Mouse (Mus musculus) MEL (cell line): ENCODE data around the gene Pik3r1. TPM values are rescaled to one million over a fixed set of nuclear protein-coding genes. Genes with fewer than 3 reads are reported as not detected.
A peak's percentile ranks its signal among the peaks of the same experiment; 100 is the strongest.

ENCODE experiments used
- DNase-seq: peaks from one replicate; pipeline ENCODE4 v3.0.0; 2011; ENCODE audit warnings: low read depth, low spot score
- H3K27ac ChIP-seq: 2 replicates; pipeline ENCODE4 v1.5.1; 2012; ENCODE audit warnings: low read depth, mild to moderate bottlenecking, control low read depth, low read length, moderate library complexity; ENCODE audit not compliant: control insufficient read depth
- H3K27me3 ChIP-seq, 2 experiments: fragments of 150-350 bp in 1 of 2; sonication (generic) in 1 of 2; 2 replicates each; pipeline ENCODE4 v1.6.1; 2012; ENCODE audit warnings: low read length in 2 of 2, mild to moderate bottlenecking in 2 of 2, improper control_type of control experiment in 1 of 2, moderate library complexity in 1 of 2; ENCODE audit not compliant: insufficient read depth in 2 of 2, control insufficient read depth in 1 of 2
- H3K36me3 ChIP-seq, 2 experiments: 2 replicates each; pipeline ENCODE4 v1.6.1; 2012 to 2014; ENCODE audit warnings: low read length in 2 of 2, improper control_type of control experiment in 1 of 2, inconsistent platforms in 1 of 2, mild to moderate bottlenecking in 1 of 2; ENCODE audit not compliant: insufficient read depth in 2 of 2, control insufficient read depth in 1 of 2
- H3K4me1 ChIP-seq, 2 experiments: fragments of 150-350 bp in 1 of 2; sonication (generic) in 1 of 2; 2 replicates each; pipeline ENCODE4 v1.6.1; 2012; ENCODE audit warnings: low read length in 2 of 2, improper control_type of control experiment in 1 of 2, mild to moderate bottlenecking in 1 of 2; ENCODE audit not compliant: insufficient read depth in 2 of 2, control insufficient read depth in 1 of 2
- H3K4me3 ChIP-seq, 2 experiments: fragments of 150-350 bp in 1 of 2; sonication (generic) in 1 of 2; 2 replicates each; pipeline ENCODE4 v1.5.1; 2012; ENCODE audit warnings: low read depth in 2 of 2, low read length in 2 of 2, mild to moderate bottlenecking in 2 of 2, moderate library complexity in 2 of 2, control low read depth in 1 of 2, improper control_type of control experiment in 1 of 2; ENCODE audit not compliant: control insufficient read depth in 1 of 2, insufficient read depth in 1 of 2
- H3K79me2 ChIP-seq: 2 replicates; pipeline ENCODE4 v1.6.1; 2012; ENCODE audit warnings: mild to moderate bottlenecking, low read length, moderate library complexity; ENCODE audit not compliant: control insufficient read depth, poor library complexity, insufficient read depth
- H3K9ac ChIP-seq: 2 replicates; pipeline ENCODE4 v1.6.1; 2012; ENCODE audit warnings: low read depth, mild to moderate bottlenecking, control low read depth, low read length, moderate library complexity; ENCODE audit not compliant: control insufficient read depth, poor library complexity, severe bottlenecking
- H3K9me3 ChIP-seq: fragments of 150-350 bp; sonication (generic); replicated peaks from 2 replicates; pipeline ENCODE4 v1.6.1; 2012; ENCODE audit warnings: mild to moderate bottlenecking, low read length, improper control_type of control experiment, moderate library complexity; ENCODE audit not compliant: insufficient read depth
- CTCF ChIP-seq, 3 experiments: IDR thresholded peaks in 2 of 3; conservative IDR thresholded peaks in 1 of 3; 2 replicates each; pipeline ENCODE4 v1.5.1; 2011 to 2012; ENCODE audit warnings: low read length in 3 of 3, low read depth in 2 of 3, mild to moderate bottlenecking in 2 of 3, improper control_type of control experiment in 1 of 3, inconsistent platforms in 1 of 3, mixed read lengths in 1 of 3, moderate library complexity in 1 of 3; ENCODE audit not compliant: control insufficient read depth in 1 of 3, insufficient read depth in 1 of 3, poor library complexity in 1 of 3, severe bottlenecking in 1 of 3
- EP300 ChIP-seq, 2 experiments: IDR thresholded peaks; 2 replicates each; pipeline ENCODE4 v1.6.1; 2011; ENCODE audit warnings: improper control_type of control experiment in 2 of 2, low read length in 2 of 2, low read depth in 1 of 2, mild to moderate bottlenecking in 1 of 2
- ETS1 ChIP-seq: IDR thresholded peaks from 2 replicates; pipeline ENCODE4 v1.6.1; 2012; ENCODE audit warnings: low read depth, mild to moderate bottlenecking, inconsistent platforms, low read length, improper control_type of control experiment, moderate library complexity
- HCFC1 ChIP-seq: IDR thresholded peaks from 2 replicates; pipeline ENCODE4 v1.6.1; 2012; ENCODE audit warnings: low read depth, mild to moderate bottlenecking, inconsistent platforms, low read length, improper control_type of control experiment, moderate library complexity
- KAT2A ChIP-seq: conservative IDR thresholded peaks from 2 replicates; pipeline ENCODE4 v1.6.1; 2012; ENCODE audit warnings: low read depth, low read length, improper control_type of control experiment, inconsistent platforms
- MYB ChIP-seq: IDR thresholded peaks from 2 replicates; pipeline ENCODE4 v1.6.1; 2011; ENCODE audit warnings: mild to moderate bottlenecking, low read depth, low read length, improper control_type of control experiment
- NELFE ChIP-seq: IDR thresholded peaks from 2 replicates; pipeline ENCODE4 v1.6.1; 2011; ENCODE audit warnings: low read depth, low read length, improper control_type of control experiment
- NRF1 ChIP-seq: IDR thresholded peaks from 2 replicates; pipeline ENCODE4 v1.6.1; 2014; ENCODE audit warnings: low read depth, mild to moderate bottlenecking, inconsistent platforms, low read length, improper control_type of control experiment, moderate library complexity; ENCODE audit not compliant: poor library complexity, insufficient read depth, severe bottlenecking
- POLR2A ChIP-seq, 2 experiments: IDR thresholded peaks; 2 replicates each; pipeline ENCODE4 v1.6.1; 2011 to 2012; ENCODE audit warnings: low read length in 2 of 2, mild to moderate bottlenecking in 2 of 2, control low read depth in 1 of 2, improper control_type of control experiment in 1 of 2, low read depth in 1 of 2, moderate library complexity in 1 of 2; ENCODE audit not compliant: control insufficient read depth in 1 of 2, insufficient read depth in 1 of 2, poor library complexity in 1 of 2
- POLR2AphosphoS2 ChIP-seq: IDR thresholded peaks from 2 replicates; pipeline ENCODE4 v1.6.1; 2011; ENCODE audit warnings: low read length, improper control_type of control experiment
- RCOR1 ChIP-seq: IDR thresholded peaks from 2 replicates; pipeline ENCODE4 v1.6.1; 2012; ENCODE audit warnings: low read depth, mild to moderate bottlenecking, inconsistent platforms, low read length, improper control_type of control experiment
- TBP ChIP-seq: IDR thresholded peaks from 2 replicates; pipeline ENCODE4 v1.8.0; 2011; ENCODE audit warnings: low read depth, low read length, improper control_type of control experiment
- TCF12 ChIP-seq: IDR thresholded peaks from 2 replicates; pipeline ENCODE4 v1.6.1; 2014; ENCODE audit warnings: low read depth, mild to moderate bottlenecking, inconsistent platforms, low read length, improper control_type of control experiment, moderate library complexity
- UBTF ChIP-seq: IDR thresholded peaks from 2 replicates; pipeline ENCODE4 v1.6.1; 2012; ENCODE audit warnings: low read depth, mild to moderate bottlenecking, inconsistent platforms, low read length, improper control_type of control experiment, moderate library complexity, borderline replicate concordance; ENCODE audit not compliant: insufficient read depth
- ZKSCAN1 ChIP-seq: IDR thresholded peaks from 2 replicates; pipeline ENCODE4 v1.6.1; 2012; ENCODE audit warnings: low read depth, mild to moderate bottlenecking, inconsistent platforms, low read length, improper control_type of control experiment, moderate library complexity
- ZMIZ1 ChIP-seq: IDR thresholded peaks from 2 replicates; pipeline ENCODE4 v1.6.1; 2012; ENCODE audit warnings: low read depth, mild to moderate bottlenecking, inconsistent platforms, low read length, improper control_type of control experiment, moderate library complexity
- ZNF384 ChIP-seq: IDR thresholded peaks from 2 replicates; pipeline ENCODE4 v1.6.1; 2012; ENCODE audit warnings: low read depth, mild to moderate bottlenecking, inconsistent platforms, low read length, improper control_type of control experiment
- polyA plus RNA-seq, 2 experiments: library from polyadenylated mRNA; stranded (reverse) in 1 of 2; unstranded in 1 of 2; fragments of >175 nt in 1 of 2; fragments of >200 nt in 1 of 2; gene quantifications; 2 replicates each; pipeline versions ENCODE4 v1.2.1 to v1.2.4; 2012; ENCODE audit warnings: low replicate concordance in 2 of 2, low read depth in 1 of 2; ENCODE audit not compliant: insufficient read length in 2 of 2, insufficient read depth in 1 of 2, missing spikeins in 1 of 2
- total RNA-seq: library from RNA; depleted of rRNA; stranded (reverse); fragments of 300-350 nt; gene quantifications from 2 replicates; pipeline ENCODE4 v1.2.3, GENCODE M21; 2012; rRNA removed

The Pik3r1 gene
- 41.4 TPM in 2 replicates for total RNA-seq
- polyA plus RNA-seq: 100 to 1,000 TPM in 1 of 2 experiments, 10 to 100 TPM in 1; 23.8 to 116 TPM

GRCm38 (mm10) chr13:101767809-101768629, at the start of gene Pik3r1:
TSS of gene Pik3r1 (minus strand) at chr13:101768217.
- Histone ChIP-seq H3K27me3 (no peaks in the 10 kb centered on the region), H3K36me3 (peaks cover 1 to 41% of the 10 kb centered on the region in 2 experiments; a peak in 3 of 4 replicates), H3K9ac (peak within 1 kb of the TSS; percentile 95), H3K4me3 (peak within 1 kb of the TSS; percentile 84 to 97), H3K9me3 (no peaks in the 10 kb centered on the region), H3K4me1 (peaks cover 15 to 27% of the 10 kb centered on the region in 2 experiments), H3K79me2 (peaks cover 48% of the 10 kb centered on the region), H3K27ac (peak within 1 kb of the TSS; percentile 85)
- peak; percentile 94 for DNase-seq
- TF ChIP-seq EP300 (IDR thresholded peaks at IDR 0.05; ENCODE audit: low read depth in 1 of 2, low read length in 2 of 2) (peak in 1 of 2 experiments; percentile 5; a peak in 1 of 4 replicates), NRF1 (peak; percentile 36; the same call in 1 of the 2 replicates), POLR2AphosphoS2 (peak; percentile 74; the same call in 1 of the 2 replicates), TBP (peak; percentile 65; the same call in 1 of the 2 replicates), ZKSCAN1 (0 out of 2 replicates have a peak, but pooled peaks have one; percentile 13), NELFE (peak; percentile 89), KAT2A (no peak), ZNF384 (no peak), CTCF (IDR thresholded peaks at IDR 0.05 in 2 of 3, conservative IDR thresholded peaks at IDR 0.05 in 1 of 3; ENCODE audit: control insufficient read depth in 1 of 3, insufficient read depth in 1 of 3, low read depth in 2 of 3, low read length in 3 of 3, poor library complexity in 1 of 3, severe bottlenecking in 1 of 3) (0 out of 6 replicates have a peak, but pooled peaks of 1 of the 3 experiments have one; percentile 0), HCFC1 (0 out of 2 replicates have a peak, but pooled peaks have one; percentile 28), TCF12 (peak; percentile 70; the same call in 1 of the 2 replicates), RCOR1 (no peak), ETS1 (peak; percentile 33; the same call in 1 of the 2 replicates), MYB (no peak), ZMIZ1 (peak; percentile 97), UBTF (peak; percentile 94; the same call in 1 of the 2 replicates), POLR2A (IDR thresholded peaks at IDR 0.05; ENCODE audit: control insufficient read depth in 1 of 2, insufficient read depth in 1 of 2, low read depth in 1 of 2, low read length in 2 of 2, poor library complexity in 1 of 2) (peak; percentile 70 to 90; a peak in 3 of 4 replicates)
